Mouse (Mus musculus) brain, embryonic 14.5 days (tissue): Measurements from ENCODE around the gene Mindy4.

Source experiments
- CTCF ChIP-seq: fragments of 200-500 bp; IDR thresholded peaks from 2 replicates; pipeline ENCODE4 v1.5.1; 2012; ENCODE audit warnings: inconsistent platforms, mild to moderate bottlenecking, moderate library complexity, borderline replicate concordance; ENCODE audit not compliant: insufficient read depth, insufficient read length; ENCODE audit errors: extremely low read depth
- POLR2A ChIP-seq: fragments of 200-500 bp; IDR thresholded peaks from 2 replicates; pipeline ENCODE4 v1.6.1; 2012; ENCODE audit warnings: mild to moderate bottlenecking, inconsistent platforms, borderline replicate concordance; ENCODE audit not compliant: poor library complexity, insufficient read depth, insufficient read length, severe bottlenecking; ENCODE audit errors: extremely low read depth

- TF ChIP-seq CTCF (no peak), POLR2A (no peak)
These were observed 140.3 kb downstream of the Mindy4 start for GRCm38 (mm10) chr6:55343446-55343845.
